Mouse (Mus musculus) limb, embryonic 12.5 days (tissue): ENCODE results near the gene Gm21977. TPM values are rescaled to one million over a fixed set of nuclear protein-coding genes. Genes with fewer than 3 reads are reported as not detected.
"Not testable (repeated sequence)": the region's sequence is repeated elsewhere in the genome, so short reads cannot be mapped to it uniquely, and the experiment has no call there.

Source experiments
- ATAC-seq: fragments of 200-750 bp; cut with Nextera tagmentation; 2 replicates; pipeline ENCODE4 v1.8.0; 2017; ENCODE audit warnings: low read depth, moderate TSS enrichment; ENCODE audit not compliant: insufficient number of reproducible peaks, insufficient read depth, low FRiP score, low TSS enrichment
- H3K27ac ChIP-seq: fragments of 300-500 bp; sonication (generic); 2 replicates; pipeline ENCODE4 v1.5.1; 2016; ENCODE audit warnings: mild to moderate bottlenecking, moderate library complexity
- H3K27me3 ChIP-seq: fragments of 300-500 bp; sonication (generic); 2 replicates; pipeline ENCODE4 v1.6.1; 2016; ENCODE audit warnings: mild to moderate bottlenecking, moderate library complexity
- H3K36me3 ChIP-seq: fragments of 300-500 bp; sonication (generic); 2 replicates; pipeline ENCODE4 v1.6.1; 2016; ENCODE audit warnings: mild to moderate bottlenecking, moderate library complexity
- H3K4me1 ChIP-seq: fragments of 300-500 bp; sonication (generic); replicated peaks from 2 replicates; pipeline ENCODE4 v1.6.1; 2016
- H3K4me2 ChIP-seq: fragments of 300-500 bp; sonication (generic); 2 replicates; pipeline ENCODE4 v1.6.1; 2016; ENCODE audit warnings: mild to moderate bottlenecking, moderate library complexity
- H3K4me3 ChIP-seq: fragments of 300-500 bp; sonication (generic); replicated peaks from 2 replicates; pipeline ENCODE4 v1.5.1; 2016; ENCODE audit warnings: mild to moderate bottlenecking
- H3K9ac ChIP-seq: fragments of 300-500 bp; sonication (generic); replicated peaks from 2 replicates; pipeline ENCODE4 v1.6.1; 2016; ENCODE audit warnings: mild to moderate bottlenecking, moderate library complexity
- H3K9me3 ChIP-seq: fragments of 300-500 bp; sonication (generic); 2 replicates; pipeline ENCODE4 v1.6.1; 2016; ENCODE audit warnings: mild to moderate bottlenecking, moderate library complexity
- WGBS: fragments of 180-500 bp; shearing (Covaris S2); methylation state at CpG from one replicate; pipeline ENCODE4 v1.1.7; 2016; 5-methylcytosine and 5-hydroxymethylcytosine counted together
- polyA plus RNA-seq: library from polyadenylated mRNA; unstranded; fragments of >200 nt; fragmentation: Nextera tagmentation; extraction: Ambion mirVana; gene quantifications from 2 replicates; pipeline ENCODE4 v1.2.1, GENCODE M21; 2016

Gene Gm21977
- not detected in 2 replicates for polyA plus RNA-seq

GRCm38 (mm10) chr14:42853377-42853776 is at the start of gene Gm21977:
Gene Gm21977 (minus strand): TSS chr14:42853477.
- no CpG with 5 or more reads among the region's 3 CpGs for WGBS
- ATAC-seq, H3K27me3 ChIP-seq, H3K4me2 ChIP-seq, H3K9ac ChIP-seq, H3K4me3 ChIP-seq, H3K36me3 ChIP-seq, H3K27ac ChIP-seq, H3K4me1 ChIP-seq, H3K9me3 ChIP-seq: not testable (repeated sequence)

Other genes with a start within 250 kb of the Gm21977 start
- not detected in 2 replicates for gene Gm3633, start 211.6 kb downstream of the Gm21977 start, polyA plus RNA-seq
- gene Gm10378, start 197.5 kb downstream of the Gm21977 start, polyA plus RNA-seq, result not detected in 2 replicates
- gene Gm3015, start 84.7 kb downstream of the Gm21977 start, polyA plus RNA-seq, result not detected in 2 replicates
- gene Gm10377, start 55.5 kb downstream of the Gm21977 start, polyA plus RNA-seq, result not detected in 2 replicates
- not detected in 2 replicates for gene Gm8082, start 140.1 kb upstream of the Gm21977 start, polyA plus RNA-seq
- gene Gm10376, start 162.2 kb upstream of the Gm21977 start, polyA plus RNA-seq, result not detected in 2 replicates
- gene Gm8094, start 223.2 kb upstream of the Gm21977 start, polyA plus RNA-seq, result not detected in 2 replicates
- 0.21 TPM in 1 of 2 replicates, not detected in the other for gene Gm8104, start 247.1 kb upstream of the Gm21977 start, polyA plus RNA-seq